Mouse (Mus musculus) limb, embryonic 15.5 days (tissue): ENCODE data around the gene Gramd4. TPM values are rescaled to one million over a fixed set of nuclear protein-coding genes. Genes with fewer than 3 reads are reported as not detected.
"Not testable (repeated sequence)": the region's sequence is repeated elsewhere in the genome, so short reads cannot be mapped to it uniquely, and the experiment has no call there.

Experiments
- ATAC-seq: fragments of 200-750 bp; cut with Nextera tagmentation; 2 replicates; pipeline ENCODE4 v1.8.0; 2017; ENCODE audit warnings: low read depth, moderate TSS enrichment; ENCODE audit not compliant: insufficient number of reproducible peaks, low FRiP score, low TSS enrichment
- H3K27ac ChIP-seq: fragments of 300-500 bp; sonication (generic); 2 replicates; pipeline ENCODE4 v1.5.1; 2015; ENCODE audit warnings: moderate library complexity, mild to moderate bottlenecking, inconsistent platforms
- H3K27me3 ChIP-seq: fragments of 300-500 bp; sonication (generic); 2 replicates; pipeline ENCODE4 v1.6.1; 2015; ENCODE audit warnings: inconsistent platforms
- H3K36me3 ChIP-seq: fragments of 300-500 bp; sonication (generic); 2 replicates; pipeline ENCODE4 v1.6.1; 2015; ENCODE audit warnings: inconsistent platforms
- H3K4me1 ChIP-seq: fragments of 300-500 bp; sonication (generic); 2 replicates; pipeline ENCODE4 v1.6.1; 2015; ENCODE audit warnings: inconsistent platforms
- H3K4me2 ChIP-seq: fragments of 300-500 bp; sonication (generic); 2 replicates; pipeline ENCODE4 v1.6.1; 2015; ENCODE audit warnings: mild to moderate bottlenecking, inconsistent platforms
- H3K4me3 ChIP-seq: fragments of 300-500 bp; sonication (generic); 2 replicates; pipeline ENCODE4 v1.5.1; 2015; ENCODE audit warnings: mild to moderate bottlenecking, inconsistent platforms
- H3K9ac ChIP-seq: fragments of 300-500 bp; sonication (generic); 2 replicates; pipeline ENCODE4 v1.6.1; 2015; ENCODE audit warnings: inconsistent platforms
- H3K9me3 ChIP-seq: fragments of 300-500 bp; sonication (generic); 2 replicates; pipeline ENCODE4 v1.6.1; 2016; ENCODE audit warnings: inconsistent platforms
- WGBS: fragments of 180-500 bp; shearing (Covaris S2); methylation state at CpG from one replicate; pipeline ENCODE4 v1.1.7; 2015; 5-methylcytosine and 5-hydroxymethylcytosine counted together
- polyA plus RNA-seq: library from polyadenylated mRNA; unstranded; fragments of >200 nt; fragmentation: Nextera tagmentation; extraction: Ambion mirVana; gene quantifications from 2 replicates; pipeline ENCODE4 v1.2.1, GENCODE M21; 2015

Gramd4 gene
- polyA plus RNA-seq, 1 experiment from 2014 or later = 22.0 TPM

DNA sequence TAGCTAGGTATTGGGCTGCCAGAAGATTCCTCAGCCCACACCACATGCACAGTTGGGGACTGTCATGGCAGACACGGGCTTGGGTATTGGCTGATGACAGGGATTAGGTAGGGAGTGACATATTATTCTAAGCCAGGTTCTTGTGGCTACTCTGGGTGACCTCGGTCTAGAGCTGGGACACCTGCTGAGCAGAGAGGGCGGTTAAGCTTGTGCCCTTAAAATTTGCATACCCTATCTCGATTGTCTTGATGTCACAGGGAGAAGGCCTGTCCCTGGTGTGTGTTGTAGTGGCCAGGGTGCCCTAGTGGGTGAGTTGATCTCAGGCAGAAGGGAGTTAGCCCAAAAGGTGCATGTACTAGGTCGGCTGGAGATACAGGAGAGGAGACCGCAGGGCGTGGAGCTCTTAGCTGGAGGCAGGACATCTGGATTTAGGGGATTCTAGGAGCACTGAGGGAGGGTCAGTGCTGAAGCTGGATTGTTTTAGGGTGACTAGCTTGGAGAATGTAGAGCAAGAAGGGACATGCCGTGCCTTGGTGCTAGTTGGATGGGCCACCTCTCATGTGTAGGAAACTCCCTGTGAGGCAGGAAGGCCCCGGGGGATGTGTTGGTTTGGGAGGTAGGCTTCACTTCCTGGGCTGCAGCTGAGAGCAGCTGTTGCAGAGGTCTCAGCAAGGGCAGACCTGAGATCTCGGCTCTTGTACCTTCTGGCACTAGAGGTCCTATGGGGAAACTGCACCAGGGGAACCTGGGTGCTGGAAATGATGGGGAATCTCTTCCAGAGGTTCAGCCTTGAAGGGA is 37.0 kb downstream of the Gramd4 start:
- no peak for ATAC-seq
- Histone ChIP-seq H3K27ac (no peak overlapping the region), H3K4me3 (no peak overlapping the region), H3K4me1 (peaks cover 25% of the 10 kb centered on the region), H3K4me2 (no peak overlapping the region), H3K9ac (no peak overlapping the region), H3K27me3 (no peaks in the 10 kb centered on the region), H3K9me3 (no peaks in the 10 kb centered on the region), H3K36me3 (no peaks in the 10 kb centered on the region; the same call in 1 of the 2 replicates)
- WGBS = 66% methylated on average over 10 of the region's 10 CpGs

- 84% methylated on average over 17 of the region's 17 CpGs for WGBS
- H3K27me3 ChIP-seq = no peaks in the 10 kb centered on the region
- ATAC-seq = no peak
Observed at GRCm38 (mm10) chr15:86095722-86096603, 38.5 kb downstream of the Gramd4 start.

DNA sequence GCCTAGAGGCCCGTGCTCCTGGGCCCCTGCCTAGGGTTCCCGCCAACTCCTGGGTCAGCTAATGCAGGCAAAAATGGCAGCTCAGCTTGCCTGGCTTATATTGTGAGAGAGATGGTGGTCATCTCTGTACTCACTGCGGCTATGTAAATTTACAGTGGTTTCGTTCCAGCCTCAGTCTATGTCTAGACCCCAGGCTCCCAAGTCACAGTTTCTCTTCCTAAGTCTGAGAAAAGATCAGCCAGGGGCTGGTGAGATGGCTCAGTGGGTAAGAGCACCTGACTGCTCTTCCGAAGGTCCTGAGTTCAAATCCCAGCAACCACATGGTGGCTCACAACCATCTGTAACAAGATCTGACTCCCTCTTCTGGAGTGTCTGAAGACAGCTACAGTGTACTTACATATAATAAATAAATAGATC is 39.1 kb downstream of the Gramd4 start:
- 93% methylated on average over 5 of the region's 5 CpGs for WGBS
- H3K36me3 ChIP-seq = peaks cover 11% of the 10 kb centered on the region
- H3K27me3 ChIP-seq, H3K4me1 ChIP-seq, ATAC-seq, H3K27ac ChIP-seq, H3K4me2 ChIP-seq, H3K9me3 ChIP-seq, H3K9ac ChIP-seq, H3K4me3 ChIP-seq: not testable (repeated sequence)

More at GRCm38 (mm10) chr15:86095722-86096603, 38.5 kb downstream of the Gramd4 start:
- Histone ChIP-seq H3K9me3 (no peaks in the 10 kb centered on the region), H3K36me3 (peaks cover 4% of the 10 kb centered on the region; the same call in 1 of the 2 replicates), H3K4me2 (no peak overlapping the region), H3K9ac (no peak overlapping the region), H3K27ac (no peak overlapping the region), H3K4me1 (peaks cover 12% of the 10 kb centered on the region), H3K4me3 (no peak overlapping the region)

DNA sequence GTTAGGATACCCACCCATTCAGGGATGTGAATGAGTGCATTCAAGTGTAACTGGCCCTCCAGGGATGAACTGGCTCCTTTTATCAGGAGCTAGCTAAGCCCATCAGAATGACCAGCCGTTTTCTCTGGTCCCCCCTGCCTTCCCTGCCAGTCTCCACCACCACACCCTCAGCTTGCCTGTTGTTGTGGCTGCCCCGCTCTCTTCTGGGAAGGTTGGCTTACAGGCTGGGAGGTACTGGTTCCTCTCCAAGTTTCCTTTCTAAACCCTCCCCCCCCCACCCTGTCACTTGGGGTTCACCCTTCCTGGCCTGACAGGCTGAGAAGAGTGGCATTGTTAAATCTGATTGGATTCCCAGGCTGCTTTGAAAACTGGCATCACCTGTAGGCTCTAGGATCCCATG is 40.4 kb downstream of the Gramd4 start:
- no peak overlapping the region for H3K27ac ChIP-seq
- no peak for ATAC-seq
- H3K9ac ChIP-seq = no peak overlapping the region
- no peak overlapping the region for H3K4me2 ChIP-seq
- peaks cover 4% of the 10 kb centered on the region; the same call in 1 of the 2 replicates for H3K4me1 ChIP-seq
- no peaks in the 10 kb centered on the region for H3K9me3 ChIP-seq
- H3K27me3 ChIP-seq = no peaks in the 10 kb centered on the region
- peaks cover 14% of the 10 kb centered on the region for H3K36me3 ChIP-seq
- WGBS = 65% methylated on average over 2 of the region's 2 CpGs
- H3K4me3 ChIP-seq = no peak overlapping the region

DNA sequence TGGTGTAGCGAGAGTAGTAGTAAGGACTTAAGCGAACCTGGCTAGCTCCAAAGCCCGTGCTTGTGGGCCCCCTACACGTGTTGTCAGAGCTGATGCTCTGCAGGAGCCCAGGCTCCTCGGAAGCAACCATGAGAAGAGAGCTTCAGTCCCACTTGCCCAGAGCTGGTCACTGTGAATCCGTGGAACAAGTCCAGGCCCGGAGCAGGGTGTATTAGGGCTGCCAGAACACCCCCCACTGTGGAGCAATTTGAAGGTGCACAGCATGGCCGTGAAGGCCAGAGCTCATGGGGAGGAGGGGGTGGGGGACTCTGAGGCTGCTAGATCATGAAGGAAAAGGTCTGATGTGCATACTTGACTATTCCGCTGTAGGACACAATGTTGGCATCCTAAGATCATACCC is 44.1 kb downstream of the Gramd4 start:
- Histone ChIP-seq H3K9me3 (no peaks in the 10 kb centered on the region), H3K36me3 (peaks cover 18% of the 10 kb centered on the region), H3K4me1 (no peaks in the 10 kb centered on the region), H3K4me2 (no peak overlapping the region), H3K4me3 (no peak overlapping the region), H3K27ac (no peak overlapping the region), H3K27me3 (no peaks in the 10 kb centered on the region), H3K9ac (no peak overlapping the region)
- ATAC-seq = no peak
- 79% methylated on average over 9 of the region's 9 CpGs for WGBS

GRCm38 (mm10) chr15:86102308-86102707 is 44.8 kb downstream of the Gramd4 start:
- H3K27ac ChIP-seq = no peak overlapping the region
- no peak overlapping the region for H3K4me3 ChIP-seq
- no peaks in the 10 kb centered on the region for H3K4me1 ChIP-seq
- H3K4me2 ChIP-seq = no peak overlapping the region
- ATAC-seq = no peak
- no peaks in the 10 kb centered on the region for H3K9me3 ChIP-seq
- no peaks in the 10 kb centered on the region for H3K27me3 ChIP-seq
- peaks cover 18% of the 10 kb centered on the region for H3K36me3 ChIP-seq
- WGBS = 78% methylated on average over 15 of the region's 15 CpGs
- no peak overlapping the region for H3K9ac ChIP-seq

- Histone ChIP-seq H3K9me3 (no peaks in the 10 kb centered on the region), H3K36me3 (peaks cover 18% of the 10 kb centered on the region), H3K4me2 (no peak overlapping the region), H3K4me3 (no peak overlapping the region), H3K9ac (no peak overlapping the region), H3K27ac (no peak overlapping the region), H3K27me3 (no peaks in the 10 kb centered on the region), H3K4me1 (peaks cover 9% of the 10 kb centered on the region; the same call in 1 of the 2 replicates)
- no peak for ATAC-seq
- WGBS = 92% methylated on average over 19 of the region's 19 CpGs
Observed at GRCm38 (mm10) chr15:86104401-86105344, 47.2 kb downstream of the Gramd4 start.

DNA sequence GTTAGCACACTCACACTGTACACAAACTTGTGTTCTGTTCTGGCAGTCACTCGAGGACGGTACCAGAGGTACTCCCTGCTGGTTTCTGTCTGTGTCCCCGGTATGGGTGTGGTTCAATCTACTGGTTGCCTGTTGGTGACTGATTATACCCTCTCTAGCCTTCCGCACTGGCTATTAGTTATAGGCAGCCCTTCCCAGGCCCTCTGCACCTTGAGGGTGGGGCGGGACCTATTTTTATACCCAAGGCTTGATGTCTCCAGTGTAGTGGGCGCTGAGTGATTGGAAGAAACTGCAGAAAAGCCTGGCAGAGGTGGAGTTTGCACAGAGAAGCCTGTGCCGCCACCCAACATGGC is 47.8 kb downstream of the Gramd4 start:
- Histone ChIP-seq H3K27ac (no peak overlapping the region), H3K9me3 (no peaks in the 10 kb centered on the region), H3K9ac (no peak overlapping the region), H3K4me3 (no peak overlapping the region), H3K27me3 (no peaks in the 10 kb centered on the region), H3K4me1 (peaks cover 10% of the 10 kb centered on the region; the same call in 1 of the 2 replicates), H3K4me2 (no peak overlapping the region), H3K36me3 (peaks cover 18% of the 10 kb centered on the region)
- no peak for ATAC-seq
- WGBS = 84% methylated on average over 7 of the region's 7 CpGs

DNA sequence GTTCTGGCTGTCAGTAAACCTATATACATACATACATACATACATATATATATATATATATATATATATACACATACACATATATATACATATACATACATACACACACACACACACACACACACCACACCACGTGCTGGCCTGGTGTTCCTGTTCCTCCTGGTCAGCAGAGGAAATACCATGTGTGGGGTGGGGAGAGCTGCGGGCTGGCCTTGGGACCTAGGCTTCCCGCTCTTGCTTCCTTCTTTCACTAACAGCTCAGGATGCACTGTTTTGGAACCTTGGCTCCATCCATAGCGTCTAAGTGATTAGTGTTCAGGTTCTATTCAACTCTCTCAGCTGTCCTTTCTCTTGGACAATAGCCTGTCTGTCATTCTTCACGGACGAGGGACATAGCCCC is 48.3 kb downstream of the Gramd4 start:
- Histone ChIP-seq H3K9me3 (no peaks in the 10 kb centered on the region), H3K27me3 (no peaks in the 10 kb centered on the region), H3K36me3 (peaks cover 16% of the 10 kb centered on the region), H3K9ac (no peak overlapping the region), H3K27ac (no peak overlapping the region), H3K4me3 (no peak overlapping the region), H3K4me2 (no peak overlapping the region), H3K4me1 (peaks cover 13% of the 10 kb centered on the region; the same call in 1 of the 2 replicates)
- ATAC-seq = no peak
- WGBS = 82% methylated on average over 6 of the region's 6 CpGs

DNA sequence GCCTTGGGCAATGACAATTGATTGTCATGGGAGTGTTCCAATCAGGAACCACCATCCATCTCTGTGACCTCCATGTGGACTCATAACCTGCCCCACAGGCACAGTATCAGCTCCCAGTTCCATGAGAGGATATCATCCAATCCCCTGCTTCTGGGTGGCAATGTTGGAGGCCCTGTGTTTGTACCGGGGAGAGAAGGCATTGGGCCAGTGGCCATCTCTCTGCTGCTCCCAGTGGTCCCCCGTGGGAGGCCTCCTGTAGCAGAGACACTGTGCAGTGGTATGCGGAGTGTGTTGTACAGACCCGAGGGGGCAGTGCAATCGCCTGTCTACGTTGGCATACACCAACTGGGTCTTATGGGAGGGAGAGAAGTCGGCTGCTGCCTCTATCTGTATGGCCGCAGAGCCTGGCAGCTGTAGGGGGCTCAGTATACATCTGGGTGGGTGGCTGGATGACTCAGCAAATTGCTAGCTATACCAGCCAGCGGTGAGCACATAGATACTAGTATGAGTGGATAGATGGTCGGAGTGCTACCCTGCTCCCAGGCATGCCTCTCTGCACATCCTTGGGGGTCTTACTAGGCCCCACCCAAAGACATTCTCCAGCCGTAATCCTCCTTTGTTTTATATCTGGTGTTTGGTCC is 50.5 kb downstream of the Gramd4 start:
- H3K9me3 ChIP-seq = no peaks in the 10 kb centered on the region
- H3K4me2 ChIP-seq = no peak overlapping the region
- no peak overlapping the region for H3K9ac ChIP-seq
- no peak overlapping the region for H3K27ac ChIP-seq
- H3K4me1 ChIP-seq = peaks cover 26% of the 10 kb centered on the region
- peaks cover 4% of the 10 kb centered on the region; the same call in 1 of the 2 replicates for H3K36me3 ChIP-seq
- ATAC-seq = no peak
- no peaks in the 10 kb centered on the region for H3K27me3 ChIP-seq
- no peak overlapping the region for H3K4me3 ChIP-seq
- WGBS = 81% methylated on average over 11 of the region's 11 CpGs

- no peak for ATAC-seq
- 69% methylated on average over 7 of the region's 7 CpGs for WGBS
- H3K27ac ChIP-seq = no peak overlapping the region
Observed at GRCm38 (mm10) chr15:86109245-86109644, 51.8 kb downstream of the Gramd4 start.

More at GRCm38 (mm10) chr15:86109245-86109644, 51.8 kb downstream of the Gramd4 start:
- Histone ChIP-seq H3K4me3 (no peak overlapping the region), H3K4me1 (peaks cover 35% of the 10 kb centered on the region), H3K36me3 (no peaks in the 10 kb centered on the region; the same call in 1 of the 2 replicates), H3K27me3 (no peaks in the 10 kb centered on the region), H3K9me3 (no peaks in the 10 kb centered on the region), H3K4me2 (no peak overlapping the region), H3K9ac (no peak overlapping the region)
